Mouse (Mus musculus) C2C12 (cell line): ENCODE results near the gene Nfatc2ip.

Experiments
- CTCF ChIP-seq: IDR thresholded peaks from one replicate; pipeline ENCODE4 v1.5.1; 2011; ENCODE audit not compliant: control insufficient read depth, insufficient read depth, insufficient read length
- USF1 ChIP-seq: IDR thresholded peaks from one replicate; pipeline ENCODE4 v1.6.1; 2011; ENCODE audit warnings: low read depth, mild to moderate bottlenecking, control low read depth, moderate library complexity

- no peak for TF ChIP-seq CTCF
- no peak for TF ChIP-seq USF1
These were observed 48.0 kb upstream of the Nfatc2ip start for GRCm38 (mm10) chr7:126444536-126444935.
